ENCODE assay signal across 23 mouse cellular contexts in genomic region chr1:163374455-163374854, GRCm38 (mm10). TPM values are rescaled to one million over a fixed set of nuclear protein-coding genes. Genes with fewer than 3 reads are reported as not detected.
DNase-seq lines count a peak whose midpoint lies in the region; ATAC-seq and TF ChIP-seq lines count a peak whose summit lies in the region.
"Had no signal": no experiment of that assay in that cellular context is flagged by ENCODE, and none has a peak within 500 bp of the region (broad histone marks: within the 10 kb centered on the region; RNA-seq: fewer than 3 reads in every experiment).

No protein-coding gene starts in this region.

- H3K27me3 ChIP-seq in CH12.LX (replicated peaks): no peaks in the 10 kb centered on the region
- H3K27me3 ChIP-seq in limb, embryonic 12.5 days: peaks cover 5% of the 10 kb centered on the region; the same call in 1 of the 2 replicates
- no peaks in the 10 kb centered on the region for H3K27me3 ChIP-seq in hindbrain, embryonic 10.5 days (ENCODE audit: insufficient read depth, poor library complexity, severe bottlenecking)
- H3K27me3 ChIP-seq: liver, embryonic 15.5 days; neural tube, embryonic 15.5 days had no signal

- in situ Hi-C loops in CH12.LX (cut with MboI; ENCODE audit: low pct_ligation_motif_present, low pct_unique_long_range_greater_than_20kb, low sequenced_read_pairs): no loop called here

- no peak for TF ChIP-seq POLR2A in CH12.LX (IDR thresholded peaks at IDR 0.05; ENCODE audit: low read depth, low read length)

- DNase-seq in CH12.LX (ENCODE audit: extremely low read depth): peak; percentile 33
- DNase-seq in embryo, embryonic 11 days: peak; percentile 65
- DNase-seq in forelimb bud, embryonic 11.5 days (ENCODE audit: low read depth, low spot score): peak; percentile 85
- DNase-seq in layer of hippocampus, adult 9-11 months: no peak
- no peak for DNase-seq in hindbrain, embryonic 10.5 days (ENCODE audit: low spot score)
- DNase-seq in right cerebral cortex, postnatal 25 days: no peak
- DNase-seq: adrenal gland, adult 8-10 months; cerebellum, adult 18-20 months; cerebellum, postnatal 14 days; gastrocnemius, postnatal 10 days; kidney, adult 18-20 months; liver; lung, postnatal 4 days; right cerebral cortex, adult 18-20 months had no signal

- peaks cover 13 to 15% of the 10 kb centered on the region in 2 experiments for H3K4me1 ChIP-seq in CH12.LX (ENCODE audit: control insufficient read depth in 1 of 2, insufficient read depth in 2 of 2)
- peaks cover 40% of the 10 kb centered on the region for H3K4me1 ChIP-seq in limb, embryonic 12.5 days (replicated peaks)
- no peaks in the 10 kb centered on the region for H3K4me1 ChIP-seq in hindbrain, embryonic 10.5 days (replicated peaks)
- H3K4me1 ChIP-seq: heart, embryonic 10.5 days; liver, embryonic 15.5 days; midbrain, embryonic 10.5 days; neural tube, embryonic 15.5 days had no signal

- no peak for TF ChIP-seq CTCF in CH12.LX (conservative IDR thresholded peaks at IDR 0.05 in 1 of 2, IDR thresholded peaks at IDR 0.05 in 1 of 2; ENCODE audit: low read depth in 2 of 2, low read length in 2 of 2)

- H3K27ac ChIP-seq in CH12.LX (ENCODE audit: insufficient read depth, low read depth): no peak overlapping the region
- peak overlapping the region; percentile 60 for H3K27ac ChIP-seq in limb, embryonic 12.5 days
- H3K27ac ChIP-seq in hindbrain, embryonic 10.5 days: no peak overlapping the region
- H3K27ac ChIP-seq: heart, embryonic 10.5 days; hindbrain, postnatal 0 days; kidney, postnatal 0 days; liver, embryonic 15.5 days; midbrain, embryonic 10.5 days; neural tube, embryonic 15.5 days had no signal

- H3K4me3 ChIP-seq in CH12.LX (replicated peaks in 1 of 3; ENCODE audit: low read depth in 2 of 3, low read length in 2 of 3, poor library complexity in 1 of 3): no peak overlapping the region
- H3K4me3 ChIP-seq in limb, embryonic 12.5 days (replicated peaks): no peak overlapping the region
- no peak overlapping the region for H3K4me3 ChIP-seq in hindbrain, embryonic 10.5 days
- H3K4me3 ChIP-seq: heart, embryonic 10.5 days; liver, embryonic 15.5 days; midbrain, embryonic 10.5 days; neural tube, embryonic 15.5 days had no signal

- 10% methylated on average over 5 of the region's 5 CpGs for WGBS in limb, embryonic 12.5 days
- WGBS in hindbrain, embryonic 10.5 days: 71% methylated on average over 5 of the region's 5 CpGs

- 0 out of 2 replicates have a peak, but pooled peaks have one; percentile 42 for ATAC-seq in limb, embryonic 12.5 days (ENCODE audit: insufficient number of reproducible peaks, insufficient read depth, low FRiP score, low TSS enrichment, low read depth)
- no peak for ATAC-seq in megakaryocyte progenitor cell, adult 5-6 weeks (replicated peaks; ENCODE audit: poor library complexity)
- ATAC-seq: forebrain, embryonic 14.5 days; hindbrain, postnatal 0 days had no signal

- dilution Hi-C loops in CH12.LX (cut with MboI; ENCODE audit: extremely low pct_ligation_motif_present, extremely low pct_unique_long_range_greater_than_20kb, low sequenced_read_pairs): no loop called here

- H3K36me3 ChIP-seq in CH12.LX (replicated peaks in 1 of 2; ENCODE audit: control insufficient read depth in 1 of 2, insufficient read depth in 1 of 2, low read length in 1 of 2): no peaks in the 10 kb centered on the region
- H3K36me3 ChIP-seq in limb, embryonic 12.5 days: no peaks in the 10 kb centered on the region
- H3K36me3 ChIP-seq in hindbrain, embryonic 10.5 days: no peaks in the 10 kb centered on the region
- H3K36me3 ChIP-seq: heart, embryonic 10.5 days; liver, embryonic 15.5 days; midbrain, embryonic 10.5 days; neural tube, embryonic 15.5 days had no signal

- H3K9ac ChIP-seq in CH12.LX (ENCODE audit: insufficient read depth, low read depth): no peak overlapping the region
- H3K9ac ChIP-seq in limb, embryonic 12.5 days (replicated peaks): no peak overlapping the region
- H3K9ac ChIP-seq: liver, embryonic 15.5 days; neural tube, embryonic 15.5 days had no signal

- 0 out of 2 replicates have a peak overlapping the region, but pooled peaks have one; percentile 34 for H3K4me2 ChIP-seq in CH12.LX (ENCODE audit: insufficient read depth, low read depth, poor library complexity, severe bottlenecking)
- H3K4me2 ChIP-seq in limb, embryonic 12.5 days: no peak overlapping the region
- H3K4me2 ChIP-seq: liver, embryonic 15.5 days; neural tube, embryonic 15.5 days had no signal

- H3K9me3 ChIP-seq in CH12.LX (replicated peaks; ENCODE audit: low read length): no peaks in the 10 kb centered on the region
- H3K9me3 ChIP-seq in limb, embryonic 12.5 days: no peaks in the 10 kb centered on the region
- H3K9me3 ChIP-seq in hindbrain, embryonic 10.5 days: no peaks in the 10 kb centered on the region
- H3K9me3 ChIP-seq: heart, embryonic 10.5 days; liver, embryonic 15.5 days; midbrain, embryonic 10.5 days; neural tube, embryonic 15.5 days had no signal

- TF ChIP-seq EP300 in CH12.LX (IDR thresholded peaks at IDR 0.05; ENCODE audit: low read length): peak; percentile 46

- TF ChIP-seq RAD21 in CH12.LX (IDR thresholded peaks at IDR 0.05; ENCODE audit: low read depth, low read length): no peak

- H3K79me2 ChIP-seq in CH12.LX (replicated peaks; ENCODE audit: control insufficient read depth, extremely low read depth, insufficient read depth, poor library complexity, severe bottlenecking): no peaks in the 10 kb centered on the region

TF ChIP-seq in CH12.LX, 34 proteins besides CTCF, POLR2A, EP300 and RAD21:
- TF ChIP-seq MEF2A (IDR thresholded peaks at IDR 0.05; ENCODE audit: borderline replicate concordance, low read depth, low read length): peak; percentile 76; the same call in 1 of the 2 replicates
- TF ChIP-seq IRF4 (IDR thresholded peaks at IDR 0.05; ENCODE audit: low read depth, low read length): peak; percentile 21; the same call in 1 of the 2 replicates
- TF ChIP-seq ETS1 (conservative IDR thresholded peaks at IDR 0.05; ENCODE audit: low read depth, low read length): peak; percentile 50
- 0 out of 2 replicates have a peak, but pooled peaks have one; percentile 47 for TF ChIP-seq MAX (IDR thresholded peaks at IDR 0.05; ENCODE audit: low read length)
- TF ChIP-seq BHLHE40 (IDR thresholded peaks at IDR 0.05; ENCODE audit: low read depth, low read length): peak; percentile 50
- no peak for TF ChIP-seq RCOR1 (conservative IDR thresholded peaks at IDR 0.05; ENCODE audit: low read depth, low read length)
- no peak for TF ChIP-seq SIN3A (IDR thresholded peaks at IDR 0.05; ENCODE audit: low read length)

RNA-seq across cellular contexts. Expression of gene Gorab, which starts 29.0 kb away (rescaled TPM):
- total RNA-seq in CH12.LX (2012; rRNA removed) (2.9 and 3.9 TPM in 2 replicates), CH12.LX (2014; rRNA removed) (5.9 and 6.2 TPM in 2 replicates)
- 5.8 and 5.9 TPM in 2 replicates for polyA plus RNA-seq in CH12.LX (2012; ENCODE audit: insufficient read length, low read depth)
- 39.8 and 40.1 TPM in 2 replicates for polyA plus RNA-seq in limb, embryonic 12.5 days (2016; fragmentation: Nextera tagmentation; extraction: Ambion mirVana)
- polyA plus RNA-seq in hindbrain, embryonic 10.5 days (2016; fragmentation: Nextera tagmentation; extraction: Ambion mirVana): 22.9 and 24.0 TPM in 2 replicates
- total RNA-seq in megakaryocyte progenitor cell, adult 5-6 weeks (2015): 8.1 and 10.1 TPM in 2 replicates
- 8.5 and 9.5 TPM in 2 replicates for total RNA-seq in megakaryocyte progenitor cell, adult 5-6 weeks (2017)

Comparison
In these comparisons a context has a peak if more than half of its experiments do, and no peak if none do; other contexts are left out.
1. DNase-seq: peak in CH12.LX (single experiment), embryo, embryonic 11 days (single experiment) and forelimb bud, embryonic 11.5 days (single experiment); none in layer of hippocampus, adult 9-11 months (single experiment), hindbrain, embryonic 10.5 days (single experiment) and right cerebral cortex, postnatal 25 days (single experiment).